Mouse (Mus musculus) ES-E14 (cell line): ENCODE measurements around the gene Cxcl15. TPM values are rescaled to one million over a fixed set of nuclear protein-coding genes. Genes with fewer than 3 reads are reported as not detected.

Source experiments
- DNase-seq: peaks from one replicate; pipeline ENCODE4 v3.0.0-alpha.2; 2013; ENCODE audit warnings: low read depth, low spot score
- H3K27ac ChIP-seq: 2 replicates; pipeline ENCODE4 v1.5.1; 2012; ENCODE audit warnings: low read depth, mild to moderate bottlenecking, low read length, moderate library complexity, mixed read lengths; ENCODE audit not compliant: poor library complexity, insufficient read depth, severe bottlenecking
- H3K36me3 ChIP-seq: 2 replicates; pipeline ENCODE4 v1.6.1; 2012; ENCODE audit warnings: mild to moderate bottlenecking, low read length, moderate library complexity, mixed read lengths; ENCODE audit not compliant: control insufficient read depth, poor library complexity, insufficient read depth, severe bottlenecking
- H3K4me1 ChIP-seq, 2 experiments: fragments of 150-350 bp in 1 of 2; sonication (generic) in 1 of 2; 2 replicates each; pipeline ENCODE4 v1.6.1; 2012; ENCODE audit warnings: low read length in 2 of 2, mild to moderate bottlenecking in 1 of 2, mixed read lengths in 1 of 2; ENCODE audit not compliant: control insufficient read depth in 2 of 2, insufficient read depth in 2 of 2, poor library complexity in 1 of 2
- H3K4me3 ChIP-seq, 2 experiments: fragments of 150-350 bp in 1 of 2; sonication (generic) in 1 of 2; 2 replicates each; pipeline ENCODE4 v1.5.1; 2012; ENCODE audit warnings: low read length in 2 of 2, low read depth in 1 of 2, mild to moderate bottlenecking in 1 of 2, mixed read lengths in 1 of 2; ENCODE audit not compliant: insufficient read depth in 1 of 2, poor library complexity in 1 of 2, severe bottlenecking in 1 of 2
- H3K9ac ChIP-seq: 2 replicates; pipeline ENCODE4 v1.6.1; 2012; ENCODE audit warnings: low read depth, mild to moderate bottlenecking, low read length, mixed read lengths; ENCODE audit not compliant: poor library complexity, insufficient read depth, severe bottlenecking
- H3K9me3 ChIP-seq: fragments of 150-350 bp; sonication (generic); 2 replicates; pipeline ENCODE4 v1.6.1; 2012; ENCODE audit warnings: low read depth, mild to moderate bottlenecking, low read length; ENCODE audit not compliant: control insufficient read depth, insufficient read depth
- CHD2 ChIP-seq: IDR thresholded peaks from 2 replicates; pipeline ENCODE4 v1.6.1; 2014; ENCODE audit warnings: mild to moderate bottlenecking, low read depth, low read length, inconsistent platforms
- HCFC1 ChIP-seq: IDR thresholded peaks from 2 replicates; pipeline ENCODE4 v1.6.1; 2012; ENCODE audit warnings: low read length, inconsistent platforms, borderline replicate concordance; ENCODE audit not compliant: insufficient read depth
- MAFK ChIP-seq: IDR thresholded peaks from 2 replicates; pipeline ENCODE4 v1.6.1; 2014; ENCODE audit warnings: mild to moderate bottlenecking, low read depth, low read length, inconsistent platforms; ENCODE audit not compliant: insufficient read depth
- ZC3H11A ChIP-seq: IDR thresholded peaks from 2 replicates; pipeline ENCODE4 v1.6.1; 2012; ENCODE audit warnings: low read depth, mild to moderate bottlenecking, inconsistent platforms, low read length, borderline replicate concordance
- ZNF384 ChIP-seq: IDR thresholded peaks from 2 replicates; pipeline ENCODE4 v1.6.1; 2012; ENCODE audit warnings: low read depth, low read length, inconsistent platforms
- in situ Hi-C, 2 experiments: fragments of 600-800 bp; cut with MboI; formaldehyde crosslinking; loops; one replicate each; pipeline ENCODE4 v1.15.1; 2025; ENCODE audit warnings: low sequenced_read_pairs in 2 of 2, inconsistent platforms in 1 of 2; ENCODE audit not compliant: unreplicated experiment in 2 of 2
- total RNA-seq: library from RNA; depleted of rRNA; stranded (reverse); fragments of 300-350 nt; gene quantifications from 2 replicates; pipeline ENCODE4 v1.2.3, GENCODE M21; 2012

Cxcl15 gene
- total RNA-seq, 1 experiment: not detected

GRCm38 (mm10) chr5:90760303-90760702 lies 34.0 kb upstream of the Cxcl15 start:
- in situ Hi-C loops: no loop called here
- TF ChIP-seq HCFC1 (no peak), MAFK (no peak), CHD2 (no peak), ZC3H11A (no peak), ZNF384 (no peak)

DNA sequence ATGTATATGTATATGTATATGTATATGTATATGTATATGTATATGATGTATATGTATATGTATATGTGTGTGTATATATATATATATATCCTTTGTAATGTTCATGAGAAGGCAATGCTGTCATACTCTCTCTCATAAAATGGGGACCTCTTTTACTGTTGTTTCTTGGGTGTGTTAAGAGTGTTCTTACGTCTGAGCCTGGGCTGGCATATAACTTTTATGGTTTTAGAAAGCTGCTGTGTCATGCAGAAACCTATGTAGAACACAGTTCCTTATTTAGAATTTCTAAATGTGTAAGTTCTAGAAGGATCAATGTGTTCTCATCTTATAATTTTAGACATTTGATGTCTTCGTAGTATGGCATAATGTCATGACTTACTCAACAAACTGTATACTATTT lies 33.5 kb upstream of the Cxcl15 start:
- Histone ChIP-seq H3K27ac (no peak overlapping the region), H3K9me3 (no peaks in the 10 kb centered on the region), H3K4me3 (no peak overlapping the region), H3K4me1 (peaks cover 0 to 5% of the 10 kb centered on the region in 2 experiments; a peak in 1 of 4 replicates), H3K36me3 (no peaks in the 10 kb centered on the region), H3K9ac (no peak overlapping the region)
- DNase-seq: no peak
- TF ChIP-seq ZNF384 (no peak), MAFK (no peak)
- in situ Hi-C loops: no loop called here

More at GRCm38 (mm10) chr5:90760303-90760702, 34.0 kb upstream of the Cxcl15 start:
- H3K4me3 ChIP-seq: no peak overlapping the region
- H3K4me1 ChIP-seq: peaks cover 0 to 5% of the 10 kb centered on the region in 2 experiments; a peak in 1 of 4 replicates
- DNase-seq: no peak
- no peak overlapping the region for H3K27ac ChIP-seq
- H3K9me3 ChIP-seq: no peaks in the 10 kb centered on the region
- H3K9ac ChIP-seq: no peak overlapping the region
- no peaks in the 10 kb centered on the region for H3K36me3 ChIP-seq

GRCm38 (mm10) chr5:90761834-90762233 lies 32.5 kb upstream of the Cxcl15 start:
- H3K36me3 ChIP-seq: no peaks in the 10 kb centered on the region
- no peak overlapping the region for H3K4me3 ChIP-seq
- H3K4me1 ChIP-seq: peaks cover 0 to 5% of the 10 kb centered on the region in 2 experiments; a peak in 1 of 4 replicates
- H3K9ac ChIP-seq: no peak overlapping the region
- TF ChIP-seq CHD2 (no peak), ZNF384 (no peak), ZC3H11A (no peak), HCFC1 (no peak), MAFK (no peak)
- no peak for DNase-seq
- in situ Hi-C loops: no loop called here
- H3K9me3 ChIP-seq: no peaks in the 10 kb centered on the region
- no peak overlapping the region for H3K27ac ChIP-seq

- Histone ChIP-seq H3K9ac (no peak overlapping the region), H3K4me3 (no peak overlapping the region), H3K36me3 (no peaks in the 10 kb centered on the region), H3K9me3 (no peaks in the 10 kb centered on the region), H3K27ac (no peak overlapping the region), H3K4me1 (no peaks in the 10 kb centered on the region)
- in situ Hi-C loops: no loop called here
- no peak for DNase-seq
- no peak for TF ChIP-seq ZNF384
- TF ChIP-seq CHD2: no peak
- TF ChIP-seq ZC3H11A: no peak
- TF ChIP-seq MAFK: no peak
- TF ChIP-seq HCFC1: no peak
Measured at GRCm38 (mm10) chr5:90763912-90764665, 30.2 kb upstream of the Cxcl15 start.
